Mouse (Mus musculus): ENCODE results near the gene Mtus2.
"Not testable (repeated sequence)": the region's sequence is repeated elsewhere in the genome, so short reads cannot be mapped to it uniquely, and the experiment has no call there.

Gene Mtus2

GRCm38 (mm10) chr5:147956821-147957564 lies at the start of gene Mtus2:
Mtus2 (plus strand) TSS chr5:147957320.
- DNase-seq (ENCODE audit: inconsistent age in 2 of 2, low spot score in 1 of 2), result peak; percentile 77 to 90

GRCm38 (mm10) chr5:147907851-147908250 lies 49.3 kb upstream of the Mtus2 start:
- DNase-seq (ENCODE audit: inconsistent age in 2 of 2, low spot score in 1 of 2), result peak; percentile 84 to 89

GRCm38 (mm10) chr5:147910807-147911509 lies 46.2 kb upstream of the Mtus2 start:
- DNase-seq (ENCODE audit: inconsistent age in 2 of 2, low spot score in 1 of 2), result peak in 1 of 2 experiments; percentile 47

- DNase-seq (ENCODE audit: inconsistent age in 2 of 2, low spot score in 1 of 2), result peak in 1 of 2 experiments; percentile 65
Measured at GRCm38 (mm10) chr5:147911744-147912143, 45.4 kb upstream of the Mtus2 start.

- DNase-seq (ENCODE audit: inconsistent age in 2 of 2, low spot score in 1 of 2), result peak in 1 of 2 experiments; percentile 22
Measured at GRCm38 (mm10) chr5:147913241-147913842, 43.8 kb upstream of the Mtus2 start.

GRCm38 (mm10) chr5:147915038-147915566 lies 42.0 kb upstream of the Mtus2 start:
- DNase-seq (ENCODE audit: inconsistent age in 2 of 2, low spot score in 1 of 2), result no peak

GRCm38 (mm10) chr5:147916171-147916570 lies 40.9 kb upstream of the Mtus2 start:
- peak; percentile 80 to 86 for DNase-seq (ENCODE audit: inconsistent age in 2 of 2, low spot score in 1 of 2)

- peak; percentile 64 to 75 for DNase-seq (ENCODE audit: inconsistent age in 2 of 2, low spot score in 1 of 2)
Measured at GRCm38 (mm10) chr5:147918044-147918846, 38.9 kb upstream of the Mtus2 start.

- no peak for DNase-seq (ENCODE audit: inconsistent age in 2 of 2, low spot score in 1 of 2)
Measured at GRCm38 (mm10) chr5:147924621-147925020, 32.5 kb upstream of the Mtus2 start.

- peak in 1 of 2 experiments; percentile 65 for DNase-seq (ENCODE audit: inconsistent age in 2 of 2, low spot score in 1 of 2)
Measured at GRCm38 (mm10) chr5:147925935-147926604, 31.1 kb upstream of the Mtus2 start.

- DNase-seq (ENCODE audit: inconsistent age in 2 of 2, low spot score in 1 of 2), result peak in 1 of 2 experiments; percentile 36
Measured at GRCm38 (mm10) chr5:147928668-147929497, 28.2 kb upstream of the Mtus2 start.

- DNase-seq (ENCODE audit: inconsistent age in 2 of 2, low spot score in 1 of 2), result no peak
Measured at GRCm38 (mm10) chr5:147935096-147935495, 22.0 kb upstream of the Mtus2 start.

- DNase-seq (ENCODE audit: inconsistent age in 2 of 2, low spot score in 1 of 2), result peak in 1 of 2 experiments; percentile 31
Measured at GRCm38 (mm10) chr5:147939226-147939625, 17.9 kb upstream of the Mtus2 start.

- peak; percentile 14 to 68 for DNase-seq (ENCODE audit: inconsistent age in 2 of 2, low spot score in 1 of 2)
Measured at GRCm38 (mm10) chr5:147945000-147945666, 12.0 kb upstream of the Mtus2 start.

GRCm38 (mm10) chr5:147949881-147950280 lies 7.2 kb upstream of the Mtus2 start:
- no peak for DNase-seq (ENCODE audit: inconsistent age in 2 of 2, low spot score in 1 of 2)

- DNase-seq (ENCODE audit: inconsistent age in 2 of 2, low spot score in 1 of 2), result no peak
Measured at GRCm38 (mm10) chr5:147951751-147952150, 5.4 kb upstream of the Mtus2 start.

GRCm38 (mm10) chr5:147953181-147953580 lies 3.9 kb upstream of the Mtus2 start:
- not testable (repeated sequence) for DNase-seq (ENCODE audit: inconsistent age in 2 of 2, low spot score in 1 of 2)

GRCm38 (mm10) chr5:147955671-147956070 lies 1.4 kb upstream of the Mtus2 start:
- DNase-seq (ENCODE audit: inconsistent age in 2 of 2, low spot score in 1 of 2), result no peak

GRCm38 (mm10) chr5:147956421-147956820 lies 699 bp upstream of the Mtus2 start:
- DNase-seq (ENCODE audit: inconsistent age in 2 of 2, low spot score in 1 of 2), result no peak

All from adrenal gland, adult (tissue).